Mouse (Mus musculus): ENCODE results near the gene Hip1. TPM values are rescaled to one million over a fixed set of nuclear protein-coding genes. Genes with fewer than 3 reads are reported as not detected.
"Not testable (repeated sequence)": the region's sequence is repeated elsewhere in the genome, so short reads cannot be mapped to it uniquely, and the experiment has no call there.

Gene Hip1
- total and polyA plus RNA-seq, 2 experiments from 2014 or later: 26.9 to 110 TPM

GRCm38 (mm10) chr5:135369787-135370654, 174.9 kb downstream of the Hip1 start, which contains the start of gene Nsun5:
Gene Nsun5, plus strand, starts transcription at chr5:135369953.
- Histone ChIP-seq H3K4me1 (ENCODE audit: insufficient read depth, low read length) (peaks cover 6% of the 10 kb centered on the region; the same call in 1 of the 2 replicates), H3K36me3 (ENCODE audit: insufficient read depth, low read length) (peaks cover 26% of the 10 kb centered on the region), H3K4me2 (ENCODE audit: low read depth, low read length) (peak within 1 kb of the TSS; percentile 93), H3K4me3 (ENCODE audit: low read length) (peak within 1 kb of the TSS; percentile 88), H3K27me3 (ENCODE audit: insufficient read depth, low read length) (no peaks in the 10 kb centered on the region), H3K9ac (replicated peaks; ENCODE audit: low read length) (peak within 1 kb of the TSS; percentile 84), H3K9me3 (ENCODE audit: low read length) (no peaks in the 10 kb centered on the region), H3K27ac (peak within 1 kb of the TSS; percentile 68)
- peak; percentile 82 for ATAC-seq
- DNase-seq (ENCODE audit: low spot score): peak; percentile 99
- no peak for TF ChIP-seq CTCF (IDR thresholded peaks at IDR 0.05; ENCODE audit: low read depth)
- WGBS: under 1% methylated on average over 63 of the region's 64 CpGs

- ATAC-seq: not testable (repeated sequence)
These were observed 175.7 kb downstream of the Hip1 start for GRCm38 (mm10) chr5:135369196-135369595.

GRCm38 (mm10) chr5:135368312-135368711, 176.6 kb downstream of the Hip1 start:
- Histone ChIP-seq H3K4me3 (ENCODE audit: low read length) (no peak overlapping the region), H3K27ac (no peak overlapping the region), H3K27me3 (ENCODE audit: insufficient read depth, low read length) (no peaks in the 10 kb centered on the region), H3K4me1 (ENCODE audit: insufficient read depth, low read length) (peaks cover 6% of the 10 kb centered on the region; the same call in 1 of the 2 replicates), H3K36me3 (ENCODE audit: insufficient read depth, low read length) (peaks cover 9% of the 10 kb centered on the region; the same call in 1 of the 2 replicates), H3K9me3 (ENCODE audit: low read length) (no peaks in the 10 kb centered on the region), H3K9ac (replicated peaks; ENCODE audit: low read length) (no peak overlapping the region), H3K4me2 (ENCODE audit: low read depth, low read length) (no peak overlapping the region)
- TF ChIP-seq CTCF (IDR thresholded peaks at IDR 0.05; ENCODE audit: low read depth): no peak
- 79% methylated on average over 6 of the region's 6 CpGs for WGBS
- ATAC-seq: no peak
- no peak for DNase-seq (ENCODE audit: low spot score)

More at GRCm38 (mm10) chr5:135369196-135369595, 175.7 kb downstream of the Hip1 start:
- H3K9me3 ChIP-seq (ENCODE audit: low read length); DNase-seq (ENCODE audit: low spot score); H3K4me1 ChIP-seq (ENCODE audit: insufficient read depth, low read length); H3K27me3 ChIP-seq (ENCODE audit: insufficient read depth, low read length): not testable (repeated sequence)
- Histone ChIP-seq H3K36me3 (ENCODE audit: insufficient read depth, low read length) (peaks cover 17% of the 10 kb centered on the region; the same call in 1 of the 2 replicates), H3K4me3 (ENCODE audit: low read length) (peak overlapping the region; percentile 88), H3K4me2 (ENCODE audit: low read depth, low read length) (peak overlapping the region; percentile 93), H3K9ac (replicated peaks; ENCODE audit: low read length) (peak overlapping the region; percentile 84), H3K27ac (peak overlapping the region; percentile 68; the same call in 1 of the 2 replicates)
- 60% methylated on average over 9 of the region's 9 CpGs for WGBS

GRCm38 (mm10) chr5:135367841-135368240, 177.1 kb downstream of the Hip1 start:
- WGBS: 60% methylated on average over 6 of the region's 6 CpGs
- no peak overlapping the region for H3K9ac ChIP-seq (replicated peaks; ENCODE audit: low read length)
- no peak for DNase-seq (ENCODE audit: low spot score)
- H3K36me3 ChIP-seq (ENCODE audit: insufficient read depth, low read length): peaks cover 6% of the 10 kb centered on the region; the same call in 1 of the 2 replicates
- no peaks in the 10 kb centered on the region for H3K9me3 ChIP-seq (ENCODE audit: low read length)
- H3K4me1 ChIP-seq (ENCODE audit: insufficient read depth, low read length): peaks cover 6% of the 10 kb centered on the region; the same call in 1 of the 2 replicates
- H3K4me3 ChIP-seq (ENCODE audit: low read length): no peak overlapping the region
- no peaks in the 10 kb centered on the region for H3K27me3 ChIP-seq (ENCODE audit: insufficient read depth, low read length)
- no peak overlapping the region for H3K27ac ChIP-seq
- ATAC-seq: no peak
- peak; percentile 66 for TF ChIP-seq CTCF (IDR thresholded peaks at IDR 0.05; ENCODE audit: low read depth)
- H3K4me2 ChIP-seq (ENCODE audit: low read depth, low read length): no peak overlapping the region

GRCm38 (mm10) chr5:135363540-135363939, 181.4 kb downstream of the Hip1 start:
- no peak for ATAC-seq
- peak; percentile 78 for TF ChIP-seq CTCF (IDR thresholded peaks at IDR 0.05; ENCODE audit: low read depth)
- Histone ChIP-seq H3K4me3 (ENCODE audit: low read length) (no peak overlapping the region), H3K27me3 (ENCODE audit: insufficient read depth, low read length) (no peaks in the 10 kb centered on the region), H3K36me3 (ENCODE audit: insufficient read depth, low read length) (no peaks in the 10 kb centered on the region), H3K4me1 (ENCODE audit: insufficient read depth, low read length) (no peaks in the 10 kb centered on the region), H3K27ac (no peak overlapping the region), H3K9ac (replicated peaks; ENCODE audit: low read length) (no peak overlapping the region), H3K9me3 (ENCODE audit: low read length) (no peaks in the 10 kb centered on the region), H3K4me2 (ENCODE audit: low read depth, low read length) (no peak overlapping the region)
- DNase-seq (ENCODE audit: low spot score): peak; percentile 65
- WGBS: 28% methylated on average over 12 of the region's 12 CpGs

- Histone ChIP-seq H3K4me1 (ENCODE audit: insufficient read depth, low read length) (no peaks in the 10 kb centered on the region), H3K4me3 (ENCODE audit: low read length) (no peak overlapping the region), H3K9me3 (ENCODE audit: low read length) (no peaks in the 10 kb centered on the region), H3K36me3 (ENCODE audit: insufficient read depth, low read length) (no peaks in the 10 kb centered on the region), H3K9ac (replicated peaks; ENCODE audit: low read length) (no peak overlapping the region), H3K27ac (no peak overlapping the region), H3K27me3 (ENCODE audit: insufficient read depth, low read length) (no peaks in the 10 kb centered on the region), H3K4me2 (ENCODE audit: low read depth, low read length) (no peak overlapping the region)
- TF ChIP-seq CTCF (IDR thresholded peaks at IDR 0.05; ENCODE audit: low read depth): no peak
- 87% methylated on average over 3 of the region's 3 CpGs for WGBS
- ATAC-seq (no peak), DNase-seq (ENCODE audit: low spot score) (no peak)
These were observed 182.3 kb downstream of the Hip1 start for GRCm38 (mm10) chr5:135362572-135362971.

- Histone ChIP-seq H3K4me2 (ENCODE audit: low read depth, low read length) (no peak overlapping the region), H3K4me3 (ENCODE audit: low read length) (no peak overlapping the region), H3K4me1 (ENCODE audit: insufficient read depth, low read length) (no peaks in the 10 kb centered on the region), H3K27me3 (ENCODE audit: insufficient read depth, low read length) (no peaks in the 10 kb centered on the region), H3K9me3 (ENCODE audit: low read length) (no peaks in the 10 kb centered on the region), H3K36me3 (ENCODE audit: insufficient read depth, low read length) (no peaks in the 10 kb centered on the region), H3K27ac (no peak overlapping the region), H3K9ac (replicated peaks; ENCODE audit: low read length) (no peak overlapping the region)
- ATAC-seq: no peak
- DNase-seq (ENCODE audit: low spot score): no peak
- TF ChIP-seq CTCF (IDR thresholded peaks at IDR 0.05; ENCODE audit: low read depth): no peak
- WGBS: 81% methylated on average over 2 of the region's 2 CpGs
These were observed 185.1 kb downstream of the Hip1 start for GRCm38 (mm10) chr5:135359772-135360171.

Data from hindbrain, postnatal 0 days (tissue).